Mouse (Mus musculus) adrenal gland, postnatal 10 days (tissue): ENCODE results near the gene Olfr119. TPM values are rescaled to one million over a fixed set of nuclear protein-coding genes. Genes with fewer than 3 reads are reported as not detected.
"Not testable (repeated sequence)": the region's sequence is repeated elsewhere in the genome, so short reads cannot be mapped to it uniquely, and the experiment has no call there.

Experiments
- DNase-seq: peaks from one replicate; pipeline ENCODE4 v3.0.0; 2021; ENCODE audit warnings: mixed read lengths
- long read RNA-seq, 2 experiments: library from polyadenylated mRNA; stranded (forward); transcript quantifications; one replicate each; pipeline ENCODE4 v2.0.0; 2021
- total RNA-seq, 2 experiments: library from RNA; stranded (reverse); gene quantifications; 2 replicates each; pipeline ENCODE4 v1.2.3; 2021

Gene Olfr119
- not detected for total RNA-seq
- long read RNA-seq, experiment 1, result 0 reads
- long read RNA-seq, experiment 2, result 0 reads

- not testable (repeated sequence) for DNase-seq
Observed at GRCm38 (mm10) chr17:37696264-37696663, at the start of gene Olfr119. TSS of gene Olfr119 (plus strand) at chr17:37696564.

- no peak for DNase-seq
Observed at GRCm38 (mm10) chr17:37663682-37664081, 32.7 kb upstream of the Olfr119 start, which contains the start of gene Olfr117. TSS of gene Olfr117 (minus strand) at chr17:37663782.

- DNase-seq, result no peak
Observed at GRCm38 (mm10) chr17:37666688-37667087, 29.7 kb upstream of the Olfr119 start, which contains the start of gene Olfr118. TSS of gene Olfr118 (plus strand) at chr17:37666988.

GRCm38 (mm10) chr17:37721508-37721907 is 25.1 kb downstream of the Olfr119 start, which contains the start of gene Olfr120:
TSS of gene Olfr120 (plus strand) at chr17:37721808.
- no peak for DNase-seq

GRCm38 (mm10) chr17:37738070-37738469 is 41.7 kb downstream of the Olfr119 start:
- DNase-seq, result no peak

Other genes with a start within 250 kb of the Olfr119 start
- gene Olfr109, start 237.6 kb upstream of the Olfr119 start, total RNA-seq, result not detected
- under 1 TPM; 0.36 to 0.60 TPM for gene H2-M2, start 213.0 kb upstream of the Olfr119 start, total RNA-seq
- gene Olfr110, start 204.1 kb upstream of the Olfr119 start, total RNA-seq, result not detected
- not detected for gene Olfr111, start 188.5 kb upstream of the Olfr119 start, total RNA-seq
- gene Olfr112, start 127.1 kb upstream of the Olfr119 start, total RNA-seq, result not detected
- not detected for gene Olfr113, start 118.9 kb upstream of the Olfr119 start, total RNA-seq
- gene Olfr114, start 103.8 kb upstream of the Olfr119 start, total RNA-seq, result not detected
- not detected for gene Olfr115, start 69.5 kb upstream of the Olfr119 start, total RNA-seq
- gene Olfr116, start 69.4 kb upstream of the Olfr119 start, total RNA-seq, result not detected
- gene Olfr117, start 32.8 kb upstream of the Olfr119 start, total RNA-seq, result not detected
- gene Olfr118, start 29.6 kb upstream of the Olfr119 start, total RNA-seq, result not detected
- not detected for gene Olfr120, start 25.2 kb downstream of the Olfr119 start, total RNA-seq
- gene Olfr121, start 52.3 kb downstream of the Olfr119 start, total RNA-seq, result not detected
- not detected for gene Olfr122, start 72.0 kb downstream of the Olfr119 start, total RNA-seq
- not detected for gene Olfr123, start 97.0 kb downstream of the Olfr119 start, total RNA-seq
- gene Olfr124, start 103.3 kb downstream of the Olfr119 start, total RNA-seq, result not detected
- gene Olfr125, start 136.4 kb downstream of the Olfr119 start, total RNA-seq, result not detected
- gene Olfr126, start 150.9 kb downstream of the Olfr119 start, total RNA-seq, result not detected
- not detected for gene Olfr127, start 203.9 kb downstream of the Olfr119 start, total RNA-seq
- not detected for gene Olfr128, start 224.0 kb downstream of the Olfr119 start, total RNA-seq